Mouse (Mus musculus): ENCODE data around the gene Timp3. TPM values are rescaled to one million over a fixed set of nuclear protein-coding genes. Genes with fewer than 3 reads are reported as not detected.

Timp3 gene
- polyA plus RNA-seq, 1 experiment from 2014 or later: 51.2 TPM

DNA sequence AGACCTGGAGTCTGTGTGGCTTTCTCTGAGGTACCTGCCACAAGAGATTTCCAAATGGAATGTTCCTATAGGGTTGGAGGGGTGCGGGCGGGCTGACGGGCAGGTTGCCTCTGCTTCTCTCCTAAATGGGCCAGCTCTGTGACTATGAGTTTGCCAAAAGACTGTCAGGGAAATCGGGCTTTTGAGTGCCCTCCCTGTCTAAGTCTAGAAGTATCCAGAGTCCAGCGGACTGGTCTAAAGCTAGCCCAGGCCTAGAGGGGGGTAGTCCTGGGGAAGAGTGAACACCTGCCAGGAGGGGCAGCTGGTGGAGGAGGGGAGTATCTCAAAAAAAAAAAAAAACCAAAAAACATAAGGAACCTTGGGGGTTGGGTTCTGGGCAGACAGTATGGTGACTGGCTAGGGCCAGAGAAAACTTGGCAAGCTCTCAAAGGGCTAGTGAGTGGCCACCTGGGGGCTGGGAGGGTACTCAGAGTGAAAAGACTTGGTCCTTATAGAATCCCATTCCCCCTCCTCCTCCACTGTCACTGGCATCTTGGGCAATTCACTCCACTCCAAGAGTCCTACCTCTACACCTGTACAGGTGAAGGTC, 18.5 kb downstream of the Timp3 start:
- no peak overlapping the region for H3K4me3 ChIP-seq
- peaks cover 4% of the 10 kb centered on the region; the same call in 1 of the 2 replicates for H3K36me3 ChIP-seq
- ATAC-seq (ENCODE audit: low read depth): no peak
- no peaks in the 10 kb centered on the region for H3K27me3 ChIP-seq
- H3K9me3 ChIP-seq: no peaks in the 10 kb centered on the region
- H3K27ac ChIP-seq (replicated peaks): no peak overlapping the region
- H3K9ac ChIP-seq: no peak overlapping the region
- 73% methylated on average over 5 of the region's 5 CpGs for WGBS
- peaks cover 29% of the 10 kb centered on the region for H3K4me1 ChIP-seq (replicated peaks)
- H3K4me2 ChIP-seq: no peak overlapping the region

DNA sequence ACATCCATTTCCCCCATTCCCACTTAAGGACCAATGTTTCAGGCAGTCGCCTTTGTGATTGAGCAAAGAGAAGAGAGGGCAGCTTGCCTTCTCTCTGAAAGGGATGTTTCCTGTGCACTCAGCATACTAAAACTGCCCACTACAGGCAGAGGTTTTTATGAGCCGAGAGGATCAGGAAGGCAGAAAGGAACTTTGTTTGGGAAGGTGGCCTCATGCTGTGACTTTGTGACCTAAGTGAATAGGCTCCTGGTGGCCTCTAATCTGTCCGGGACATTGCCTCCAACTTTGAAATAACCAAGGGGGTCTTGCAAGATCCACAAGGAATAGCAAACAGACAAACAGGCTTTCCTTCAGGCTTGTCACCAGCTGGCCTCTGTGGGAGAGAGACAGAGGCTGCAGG, 19.4 kb downstream of the Timp3 start:
- 2% methylated on average over 3 of the region's 3 CpGs for WGBS
- no peak overlapping the region for H3K9ac ChIP-seq
- peaks cover 29% of the 10 kb centered on the region for H3K4me1 ChIP-seq (replicated peaks)
- H3K27ac ChIP-seq (replicated peaks): 0 out of 2 replicates have a peak overlapping the region, but pooled peaks have one; percentile 14
- no peak overlapping the region for H3K4me2 ChIP-seq
- H3K4me3 ChIP-seq: no peak overlapping the region
- H3K9me3 ChIP-seq: no peaks in the 10 kb centered on the region
- H3K27me3 ChIP-seq: no peaks in the 10 kb centered on the region
- H3K36me3 ChIP-seq: no peaks in the 10 kb centered on the region
- no peak for ATAC-seq (ENCODE audit: low read depth)

DNA sequence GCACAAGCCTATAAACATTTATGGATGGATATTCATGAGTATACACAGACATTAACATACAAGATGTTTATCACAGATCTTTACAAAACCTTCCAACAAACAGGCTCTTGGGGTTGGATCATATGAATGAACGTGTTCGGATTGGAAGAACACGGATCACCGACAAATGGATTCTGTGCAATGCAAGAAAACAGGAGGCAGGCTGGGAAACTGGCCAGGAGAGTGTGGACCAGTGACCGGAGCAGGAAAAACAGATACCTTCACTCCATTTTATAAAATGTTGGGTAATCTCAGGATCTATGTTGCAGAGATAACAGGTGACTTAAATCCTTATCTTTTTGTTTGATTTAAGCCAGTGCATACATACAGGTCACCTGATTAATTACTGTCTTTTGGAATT, 20.0 kb downstream of the Timp3 start:
- ATAC-seq (ENCODE audit: low read depth): no peak
- Histone ChIP-seq H3K4me2 (no peak overlapping the region), H3K9ac (no peak overlapping the region), H3K27me3 (no peaks in the 10 kb centered on the region), H3K36me3 (no peaks in the 10 kb centered on the region), H3K27ac (replicated peaks) (no peak overlapping the region), H3K4me3 (no peak overlapping the region), H3K9me3 (no peaks in the 10 kb centered on the region), H3K4me1 (replicated peaks) (peaks cover 29% of the 10 kb centered on the region)
- 82% methylated on average over 5 of the region's 5 CpGs for WGBS

DNA sequence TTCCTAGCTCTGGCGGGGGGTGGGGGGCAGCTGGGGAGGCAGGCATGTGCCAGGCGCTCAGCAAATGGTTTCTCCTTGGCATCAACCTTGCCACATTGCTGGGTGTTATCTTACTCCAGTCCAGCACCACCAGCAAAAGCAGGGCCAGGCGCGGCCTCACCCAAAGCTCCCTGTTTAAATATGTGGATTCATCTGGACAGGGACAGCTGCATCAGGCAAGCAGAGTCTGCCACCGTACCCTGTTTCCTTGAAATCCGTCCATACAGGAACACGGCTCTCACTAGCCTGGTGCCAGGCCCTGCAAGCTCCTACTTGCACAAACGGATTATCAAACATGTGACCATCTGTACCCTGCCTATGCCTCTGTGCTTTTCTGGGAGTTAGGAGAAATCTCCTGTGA, 21.0 kb downstream of the Timp3 start:
- Histone ChIP-seq H3K4me3 (no peak overlapping the region), H3K4me2 (no peak overlapping the region), H3K9ac (no peak overlapping the region), H3K9me3 (no peaks in the 10 kb centered on the region), H3K27ac (replicated peaks) (no peak overlapping the region), H3K27me3 (no peaks in the 10 kb centered on the region), H3K4me1 (replicated peaks) (peaks cover 29% of the 10 kb centered on the region), H3K36me3 (no peaks in the 10 kb centered on the region)
- WGBS: 92% methylated on average over 8 of the region's 8 CpGs
- ATAC-seq (ENCODE audit: low read depth): no peak

DNA sequence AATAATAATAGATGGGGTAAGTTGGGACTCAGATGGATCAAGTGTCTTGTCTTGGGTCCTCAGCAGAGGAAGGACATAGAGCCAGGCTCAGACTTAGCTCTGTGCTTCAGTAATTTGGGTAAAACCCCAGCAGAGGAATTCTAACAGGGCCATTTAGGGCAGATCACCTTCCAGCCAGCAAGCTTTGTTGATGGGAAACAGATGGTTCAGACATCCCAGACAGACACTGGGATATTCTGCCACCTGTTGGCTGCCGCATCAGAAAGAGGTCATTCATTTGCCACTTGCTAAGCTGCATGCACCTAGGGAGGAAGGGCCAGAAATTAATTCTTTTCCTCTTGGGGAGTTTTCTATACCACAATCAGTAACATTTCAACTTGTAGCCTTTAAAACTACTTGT, 21.8 kb downstream of the Timp3 start:
- Histone ChIP-seq H3K9me3 (no peaks in the 10 kb centered on the region), H3K9ac (no peak overlapping the region), H3K4me1 (replicated peaks) (peaks cover 25% of the 10 kb centered on the region), H3K27ac (replicated peaks) (no peak overlapping the region), H3K4me3 (no peak overlapping the region), H3K36me3 (no peaks in the 10 kb centered on the region), H3K4me2 (no peak overlapping the region), H3K27me3 (no peaks in the 10 kb centered on the region)
- WGBS: 62% methylated on average over 1 of the region's 1 CpGs
- no peak for ATAC-seq (ENCODE audit: low read depth)

DNA sequence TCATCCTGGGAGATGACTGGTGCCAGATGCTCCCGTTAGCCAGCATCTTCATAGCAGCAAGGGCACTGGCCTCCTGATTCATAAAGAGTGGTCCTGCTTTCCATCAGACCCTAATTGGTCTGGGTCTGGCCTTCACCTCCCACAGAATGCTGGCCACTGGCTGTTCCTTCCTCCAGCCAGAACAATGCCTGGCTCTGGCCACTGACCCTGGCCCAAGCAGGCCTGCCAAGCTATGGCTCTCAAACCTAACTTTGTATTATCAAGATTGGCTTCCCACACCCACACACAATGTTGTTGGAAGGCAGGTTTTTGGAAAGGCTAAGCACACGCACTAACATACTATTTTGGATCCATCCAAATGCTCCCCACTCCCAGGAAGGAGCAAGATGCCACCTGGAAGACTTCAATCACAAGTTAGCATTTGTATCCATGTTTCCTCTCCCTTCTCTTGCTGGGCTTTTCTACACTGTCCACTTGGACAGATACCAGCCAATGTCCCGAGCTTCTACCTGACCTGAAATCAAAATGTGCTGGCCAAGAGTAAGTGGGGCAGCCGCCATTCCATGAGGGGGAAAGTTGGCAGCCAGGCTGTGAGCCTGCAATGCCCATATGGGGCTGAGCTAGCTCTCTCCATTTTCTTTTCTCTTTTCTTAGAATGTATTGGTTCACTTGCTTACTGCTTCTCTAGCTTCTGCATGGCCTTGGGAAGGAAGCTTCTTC, 23.3 kb downstream of the Timp3 start:
- Histone ChIP-seq H3K9ac (no peak overlapping the region), H3K36me3 (no peaks in the 10 kb centered on the region), H3K4me3 (no peak overlapping the region), H3K27me3 (no peaks in the 10 kb centered on the region), H3K27ac (replicated peaks) (no peak overlapping the region), H3K9me3 (no peaks in the 10 kb centered on the region), H3K4me1 (replicated peaks) (peaks cover 13% of the 10 kb centered on the region), H3K4me2 (no peak overlapping the region)
- no peak for ATAC-seq (ENCODE audit: low read depth)
- WGBS: 85% methylated on average over 4 of the region's 4 CpGs

DNA sequence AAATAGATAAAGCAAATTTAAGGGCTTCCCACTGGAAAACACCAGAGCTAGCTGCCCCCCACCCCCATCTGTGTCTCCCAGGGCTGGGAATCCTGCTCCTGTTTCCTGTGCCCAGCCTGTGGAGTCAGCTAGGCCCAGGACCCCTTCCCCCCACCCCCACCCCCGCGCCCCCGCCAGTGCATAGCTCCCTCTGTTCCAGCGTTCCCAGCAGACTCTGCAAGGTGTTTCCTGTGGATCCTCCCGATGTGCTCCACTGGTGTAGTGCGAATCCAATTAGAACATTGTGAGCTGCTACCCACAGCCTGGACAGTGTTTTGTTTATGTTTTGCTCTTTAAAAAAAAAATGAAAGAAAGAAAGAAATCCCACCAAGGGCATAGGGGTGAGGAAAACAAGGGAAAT, 25.1 kb downstream of the Timp3 start:
- Histone ChIP-seq H3K4me1 (replicated peaks) (no peaks in the 10 kb centered on the region; the same call in 1 of the 2 replicates), H3K9me3 (no peaks in the 10 kb centered on the region), H3K36me3 (no peaks in the 10 kb centered on the region), H3K27ac (replicated peaks) (no peak overlapping the region), H3K4me3 (no peak overlapping the region), H3K4me2 (no peak overlapping the region), H3K27me3 (no peaks in the 10 kb centered on the region), H3K9ac (no peak overlapping the region)
- WGBS: 46% methylated on average over 6 of the region's 6 CpGs
- ATAC-seq (ENCODE audit: low read depth): no peak

DNA sequence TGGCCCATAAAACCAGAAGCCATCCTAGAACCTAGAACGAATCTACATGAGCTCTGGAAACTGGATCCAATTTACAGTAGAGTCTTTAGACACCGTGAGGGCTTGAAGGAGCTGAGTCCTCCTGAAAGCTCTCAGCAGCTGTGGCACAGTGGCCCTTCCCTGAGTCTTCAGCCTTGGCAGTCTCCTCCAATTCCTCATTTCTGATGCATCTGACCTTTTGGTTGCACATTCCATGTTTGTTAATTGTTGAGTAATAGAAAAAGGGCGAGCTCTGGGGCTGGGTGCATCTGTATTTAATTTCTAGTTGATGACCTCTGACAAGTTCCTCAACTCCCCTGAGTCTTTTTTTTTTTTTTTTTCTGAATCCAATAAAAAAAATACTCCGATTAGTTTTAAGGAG, 28.0 kb downstream of the Timp3 start:
- no peak for ATAC-seq (ENCODE audit: low read depth)
- H3K27me3 ChIP-seq: no peaks in the 10 kb centered on the region

DNA sequence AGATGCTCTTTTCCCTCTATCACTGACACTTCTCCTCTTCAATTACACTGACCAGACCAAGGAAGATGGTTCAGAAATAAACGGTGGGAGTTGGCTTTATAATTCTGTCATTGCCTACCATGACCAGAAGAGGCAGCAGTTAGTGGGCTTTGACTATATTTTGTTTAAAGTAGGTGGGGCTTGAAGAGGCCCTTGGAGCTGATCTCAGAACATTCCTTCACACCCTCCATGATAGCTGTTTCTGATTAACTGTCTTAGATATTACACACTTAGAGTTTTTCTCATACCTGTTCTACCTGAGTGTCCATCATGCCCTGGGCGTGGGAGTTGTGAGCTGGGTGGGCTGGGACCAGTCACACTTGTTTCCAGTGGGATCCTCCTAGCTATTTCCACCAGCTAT, 28.5 kb downstream of the Timp3 start:
- H3K36me3 ChIP-seq: no peaks in the 10 kb centered on the region
- H3K4me3 ChIP-seq: no peak overlapping the region
- no peak overlapping the region for H3K27ac ChIP-seq (replicated peaks)
- H3K9me3 ChIP-seq: no peaks in the 10 kb centered on the region
- H3K4me1 ChIP-seq (replicated peaks): peaks cover 24% of the 10 kb centered on the region
- 87% methylated on average over 2 of the region's 2 CpGs for WGBS
- no peak for ATAC-seq (ENCODE audit: low read depth)
- no peak overlapping the region for H3K9ac ChIP-seq
- H3K27me3 ChIP-seq: no peaks in the 10 kb centered on the region
- no peak overlapping the region for H3K4me2 ChIP-seq

More for the DNA sequence above, 28.0 kb downstream of the Timp3 start:
- 95% methylated on average over 4 of the region's 4 CpGs for WGBS
- no peak overlapping the region for H3K4me2 ChIP-seq
- no peaks in the 10 kb centered on the region for H3K36me3 ChIP-seq
- no peak overlapping the region for H3K4me3 ChIP-seq
- H3K9me3 ChIP-seq: no peaks in the 10 kb centered on the region
- no peak overlapping the region for H3K27ac ChIP-seq (replicated peaks)
- H3K4me1 ChIP-seq (replicated peaks): peaks cover 20% of the 10 kb centered on the region
- H3K9ac ChIP-seq: no peak overlapping the region

DNA sequence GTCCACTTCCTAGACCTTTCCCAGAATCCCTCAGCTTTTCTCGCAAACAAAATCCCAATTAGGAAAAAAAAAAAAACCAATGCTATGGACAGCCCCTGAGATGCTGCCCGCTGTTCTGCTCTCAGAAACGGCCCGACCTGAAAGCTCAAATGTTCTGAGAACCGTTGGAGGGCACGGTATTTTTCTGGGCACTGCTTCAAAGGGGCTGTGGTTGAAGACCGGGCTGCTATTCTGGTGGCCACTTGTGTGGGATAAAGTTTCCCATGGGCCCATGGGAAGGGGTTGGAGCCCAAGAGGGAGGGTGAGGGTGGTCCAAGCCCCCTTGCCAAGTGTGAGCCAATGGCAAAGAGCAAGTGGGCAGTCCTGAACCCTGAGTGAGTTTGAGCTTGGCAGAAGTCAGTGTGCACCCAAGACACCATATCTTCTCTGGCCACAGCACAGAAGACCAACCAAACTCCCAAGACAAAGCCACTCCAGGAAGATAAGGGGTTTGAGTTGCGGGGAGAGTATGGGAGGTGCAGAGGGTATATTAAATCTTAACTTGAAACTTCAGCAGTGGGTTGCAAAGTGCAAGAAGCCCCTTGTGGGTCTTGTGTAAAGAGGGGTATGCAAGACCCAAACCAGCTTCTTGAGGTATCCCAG, 29.2 kb downstream of the Timp3 start:
- H3K4me1 ChIP-seq (replicated peaks): peaks cover 31% of the 10 kb centered on the region
- ATAC-seq (ENCODE audit: low read depth): no peak
- no peak overlapping the region for H3K9ac ChIP-seq
- no peak overlapping the region for H3K27ac ChIP-seq (replicated peaks)
- no peaks in the 10 kb centered on the region for H3K9me3 ChIP-seq
- H3K4me2 ChIP-seq: no peak overlapping the region
- no peak overlapping the region for H3K4me3 ChIP-seq
- H3K27me3 ChIP-seq: no peaks in the 10 kb centered on the region
- 84% methylated on average over 8 of the region's 8 CpGs for WGBS
- H3K36me3 ChIP-seq: no peaks in the 10 kb centered on the region

DNA sequence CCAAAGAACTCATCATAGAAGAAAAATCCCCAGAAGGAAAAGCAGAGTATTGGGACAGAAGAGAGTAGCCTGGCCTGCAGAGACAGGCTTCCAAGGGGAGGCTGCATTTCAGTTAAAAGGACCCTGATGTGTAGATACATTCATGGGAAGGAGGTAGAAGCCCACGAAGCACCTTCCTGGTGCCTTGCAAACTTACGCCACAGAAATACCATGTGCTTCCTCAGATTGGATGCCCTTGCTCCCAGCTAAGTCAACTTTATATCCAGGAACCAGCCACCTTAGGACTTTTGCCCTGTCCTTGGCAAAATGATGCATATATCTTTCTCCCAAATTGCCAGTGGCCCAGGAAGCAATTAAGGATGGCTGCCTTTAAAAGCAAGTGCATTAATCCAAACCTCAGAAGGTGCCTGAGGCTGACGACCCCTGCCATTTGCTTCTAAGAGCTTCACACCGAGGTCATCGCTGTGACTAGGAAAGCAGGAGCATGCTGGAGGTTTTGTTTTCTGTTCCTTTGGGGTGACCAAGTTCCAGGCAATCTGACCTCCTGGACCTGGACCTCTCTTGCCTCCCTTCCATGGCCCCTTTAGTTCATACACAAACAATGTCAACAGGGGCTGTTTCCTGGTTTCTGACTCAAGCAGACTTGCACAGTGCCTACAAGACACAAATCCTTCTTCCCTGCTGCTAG, 31.0 kb downstream of the Timp3 start:
- Histone ChIP-seq H3K9me3 (no peaks in the 10 kb centered on the region), H3K27ac (replicated peaks) (0 out of 2 replicates have a peak overlapping the region, but pooled peaks have one; percentile 61), H3K36me3 (no peaks in the 10 kb centered on the region), H3K4me2 (no peak overlapping the region), H3K9ac (no peak overlapping the region), H3K4me3 (no peak overlapping the region), H3K27me3 (no peaks in the 10 kb centered on the region), H3K4me1 (replicated peaks) (peaks cover 39% of the 10 kb centered on the region)
- 55% methylated on average over 5 of the region's 5 CpGs for WGBS
- no peak for ATAC-seq (ENCODE audit: low read depth)

DNA sequence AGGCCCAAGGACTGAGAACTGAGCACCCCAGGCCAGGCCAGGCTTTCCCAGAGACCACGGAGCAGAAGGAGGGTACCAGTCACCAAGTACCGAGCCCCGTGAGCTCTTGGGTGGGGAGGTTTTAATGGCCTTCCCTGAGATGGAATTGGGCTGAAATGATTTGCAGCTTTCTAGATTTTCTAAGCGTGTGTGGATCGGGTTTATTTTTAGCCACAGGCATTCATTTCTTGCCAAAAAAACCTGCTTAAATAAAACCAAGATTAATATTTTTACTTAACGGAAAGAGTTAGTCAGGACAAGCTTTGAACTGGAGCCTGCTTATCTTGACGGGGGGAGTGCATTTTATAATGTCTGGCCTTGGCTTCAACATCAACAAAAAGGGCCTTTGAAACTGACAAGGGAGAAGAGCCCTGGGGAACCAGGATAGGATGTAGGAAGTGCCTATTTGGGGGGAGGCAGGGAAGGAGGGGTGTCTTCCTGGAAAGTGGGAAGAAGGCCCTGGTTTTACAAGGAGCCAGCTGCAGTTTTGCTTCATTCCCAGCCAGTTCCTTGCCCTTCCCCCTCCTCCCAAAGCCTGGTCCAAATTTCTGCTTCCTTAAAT, 31.6 kb downstream of the Timp3 start:
- Histone ChIP-seq H3K27me3 (no peaks in the 10 kb centered on the region), H3K4me1 (replicated peaks) (peaks cover 45% of the 10 kb centered on the region), H3K27ac (replicated peaks) (0 out of 2 replicates have a peak overlapping the region, but pooled peaks have one; percentile 61), H3K4me3 (no peak overlapping the region), H3K36me3 (no peaks in the 10 kb centered on the region), H3K9me3 (no peaks in the 10 kb centered on the region), H3K4me2 (no peak overlapping the region), H3K9ac (no peak overlapping the region)
- WGBS: 59% methylated on average over 7 of the region's 7 CpGs
- ATAC-seq (ENCODE audit: low read depth): no peak

Measured in neural tube, embryonic 13.5 days (tissue).